Mouse (Mus musculus): ENCODE measurements at regions not wholly inside any gene's neighbourhood (a gene's known extent, or its start where the extent isn't known, plus 50 kb on each side); places are given as distances from the start of the nearest gene placed in this dataset.
"Not testable (repeated sequence)": the region's sequence is repeated elsewhere in the genome, so short reads cannot be mapped to it uniquely, and the experiment has no call there.

DNA sequence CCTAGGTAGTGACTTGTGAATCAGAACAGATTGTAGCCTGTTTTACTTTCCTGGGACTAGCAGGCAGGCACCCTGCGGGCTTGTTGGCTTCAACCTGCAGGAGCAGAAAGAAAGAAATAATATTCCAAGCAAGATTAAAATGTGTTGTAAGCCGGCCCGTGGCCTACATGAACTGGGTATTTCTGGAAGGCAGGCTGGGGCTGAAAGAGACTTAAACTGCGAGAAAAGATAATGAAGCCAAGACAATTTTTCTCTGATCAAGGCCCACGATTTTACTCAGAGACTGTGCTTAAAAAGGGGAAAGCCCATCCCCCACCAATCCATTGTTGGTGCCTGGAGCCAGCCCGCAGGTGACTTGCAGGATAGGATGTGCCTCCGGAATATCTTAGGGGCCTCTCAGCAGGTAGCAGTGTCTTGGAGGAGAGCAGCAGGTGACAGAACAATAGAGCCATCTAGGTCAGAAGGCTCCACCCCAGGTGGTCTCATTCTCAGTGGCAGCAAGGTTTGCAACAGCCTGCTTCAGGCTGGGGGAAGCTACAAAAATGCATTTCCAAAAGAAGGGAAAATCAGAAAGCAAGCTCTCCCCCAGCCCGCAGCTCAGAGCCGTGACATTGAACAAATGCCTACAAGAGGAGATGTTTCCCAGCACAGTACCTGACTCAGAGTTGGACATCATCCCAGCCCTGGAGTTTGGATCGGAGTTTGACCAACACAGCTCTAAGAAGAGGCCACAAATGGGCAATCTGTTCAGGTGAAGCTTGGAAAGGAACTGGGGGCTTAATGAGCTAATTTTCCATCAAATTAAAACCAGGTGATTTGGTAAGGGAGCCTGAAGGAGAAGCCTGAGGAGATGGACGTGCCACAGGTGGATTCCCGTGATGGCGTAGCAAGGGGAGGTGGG, 121.4 kb upstream of the Slc1a3 start:
- DNase-seq: no peak

DNA sequence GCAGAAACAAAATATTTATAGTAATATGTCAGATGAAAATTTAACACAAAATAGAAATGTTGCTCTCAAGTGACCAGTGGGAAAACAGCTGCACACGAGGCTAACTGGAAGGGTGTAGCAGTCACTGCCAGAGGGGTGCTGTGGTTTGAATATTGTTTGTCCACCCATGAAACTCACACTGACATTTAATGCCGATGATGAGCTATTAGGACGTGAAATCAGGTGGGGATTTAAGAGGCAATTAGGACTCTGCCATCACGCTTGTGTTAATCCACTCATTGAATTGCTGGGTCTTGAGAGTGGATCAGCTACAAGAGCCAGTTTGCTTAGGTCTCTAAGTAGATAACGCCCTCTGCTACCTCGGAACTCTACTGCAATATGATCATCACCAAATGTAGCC, 114.3 kb upstream of the Slc1a3 start:
- DNase-seq: no peak

DNA sequence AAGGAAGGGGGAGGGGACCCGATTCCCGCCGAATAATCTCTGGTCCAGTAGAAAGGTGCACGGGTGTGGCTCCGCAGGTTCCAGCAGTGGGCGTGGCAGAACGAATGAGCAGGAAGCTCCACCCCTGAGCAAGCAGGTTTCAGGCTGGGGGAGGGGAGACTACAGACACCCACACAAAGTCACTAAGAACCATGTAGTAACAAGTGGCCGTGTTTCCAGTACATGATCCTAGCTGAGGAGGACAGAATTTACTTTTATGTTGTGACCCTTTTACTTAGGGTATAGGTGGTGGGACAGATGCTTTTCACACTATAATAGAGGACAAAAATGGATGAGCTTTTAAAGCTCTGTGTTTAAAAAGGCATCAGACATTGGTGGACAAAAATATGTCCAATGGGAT, 112.2 kb upstream of the Slc1a3 start:
- not testable (repeated sequence) for DNase-seq

GRCm38 (mm10) chr15:8817542-8817941, 107.0 kb upstream of the Slc1a3 start:
- DNase-seq: no peak

- no peak for DNase-seq
Observed at GRCm38 (mm10) chr15:8816501-8817368, 106.2 kb upstream of the Slc1a3 start.

GRCm38 (mm10) chr15:8815958-8816357, 105.4 kb upstream of the Slc1a3 start:
- no peak for DNase-seq

DNA sequence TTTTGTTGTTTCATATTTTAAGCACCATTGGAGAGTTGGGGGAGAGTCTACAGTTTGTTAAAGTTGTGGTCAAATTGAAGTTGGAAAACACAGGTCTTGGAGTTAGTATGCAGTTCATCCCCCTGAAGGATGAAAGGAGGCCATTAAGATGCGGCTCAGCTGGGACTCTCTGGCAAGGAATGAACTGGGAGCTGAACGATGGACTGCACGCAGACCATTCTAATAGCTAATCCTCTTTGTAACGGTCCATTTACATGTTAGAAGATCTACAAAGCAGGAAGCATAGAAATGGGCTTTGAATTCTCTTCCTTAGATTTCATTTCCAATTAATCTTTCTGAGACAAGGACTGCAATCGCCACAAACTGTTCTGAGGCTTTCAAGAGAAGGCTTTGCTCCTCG, 104.7 kb upstream of the Slc1a3 start:
- peak; percentile 47 for DNase-seq

DNA sequence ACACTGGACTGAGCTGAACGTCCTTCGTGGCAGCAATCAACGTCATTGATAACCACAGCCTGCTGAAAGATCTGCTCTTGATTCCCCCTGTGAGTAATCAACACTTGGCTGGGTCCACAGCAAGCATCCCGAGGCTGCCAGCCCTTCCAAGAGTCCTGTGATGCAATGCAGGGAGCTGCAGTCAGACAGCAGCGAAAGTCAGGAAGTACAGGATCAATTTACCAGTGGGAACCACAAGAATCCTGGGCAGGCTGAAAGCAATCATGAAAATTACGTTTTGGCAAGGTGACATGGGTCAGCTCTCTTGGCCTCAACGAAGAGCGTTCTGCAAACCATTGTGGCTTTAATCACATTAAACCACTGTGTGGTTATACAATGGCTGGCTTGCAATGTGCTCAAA, 95.8 kb upstream of the Slc1a3 start:
- no peak for DNase-seq

DNA sequence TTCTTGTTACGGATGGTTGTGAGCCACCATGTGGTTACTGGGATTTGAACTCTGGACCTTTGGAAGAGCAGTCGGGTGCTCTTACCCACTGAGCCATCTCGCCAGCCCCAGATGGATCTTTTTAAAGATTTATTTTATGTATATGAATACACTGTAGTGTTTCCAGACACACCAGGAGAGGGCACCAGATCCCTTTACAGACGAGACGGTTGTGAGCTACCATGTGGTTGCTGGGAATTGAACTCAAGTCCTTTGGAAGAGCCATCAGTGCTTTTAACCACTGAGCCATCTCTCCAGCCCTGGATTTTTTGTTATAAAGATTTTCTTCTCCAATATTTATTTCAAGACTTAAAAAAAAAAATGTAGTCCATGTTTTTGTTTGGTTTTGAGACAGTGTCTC, 95.0 kb upstream of the Slc1a3 start:
- DNase-seq: not testable (repeated sequence)

- DNase-seq: no peak
Observed at GRCm38 (mm10) chr15:8802058-8802457, 91.5 kb upstream of the Slc1a3 start.

GRCm38 (mm10) chr15:8797015-8797414, 86.5 kb upstream of the Slc1a3 start:
- no peak for DNase-seq

- peak; percentile 28 for DNase-seq
Observed at GRCm38 (mm10) chr15:8792106-8792505, 81.5 kb upstream of the Slc1a3 start.

DNA sequence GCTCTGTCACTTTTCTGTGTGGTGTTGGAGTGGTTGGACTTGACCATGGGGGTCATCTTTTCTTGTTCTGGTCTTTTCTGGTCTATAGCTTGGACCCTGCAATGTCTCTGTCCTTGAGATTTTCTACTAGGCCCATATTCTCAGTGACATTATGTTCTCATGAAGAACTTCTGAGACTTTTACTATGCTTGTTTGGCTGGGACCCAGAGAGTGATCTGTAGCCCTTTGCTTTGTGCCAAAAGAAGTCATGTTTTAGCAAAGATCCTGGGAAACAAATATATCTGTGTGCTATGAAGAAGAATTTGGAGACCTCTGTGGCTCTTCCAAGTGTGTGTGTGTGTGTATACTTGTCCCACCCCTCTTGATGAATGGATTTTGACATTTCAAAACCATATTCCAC, 79.4 kb upstream of the Slc1a3 start:
- DNase-seq: no peak

DNA sequence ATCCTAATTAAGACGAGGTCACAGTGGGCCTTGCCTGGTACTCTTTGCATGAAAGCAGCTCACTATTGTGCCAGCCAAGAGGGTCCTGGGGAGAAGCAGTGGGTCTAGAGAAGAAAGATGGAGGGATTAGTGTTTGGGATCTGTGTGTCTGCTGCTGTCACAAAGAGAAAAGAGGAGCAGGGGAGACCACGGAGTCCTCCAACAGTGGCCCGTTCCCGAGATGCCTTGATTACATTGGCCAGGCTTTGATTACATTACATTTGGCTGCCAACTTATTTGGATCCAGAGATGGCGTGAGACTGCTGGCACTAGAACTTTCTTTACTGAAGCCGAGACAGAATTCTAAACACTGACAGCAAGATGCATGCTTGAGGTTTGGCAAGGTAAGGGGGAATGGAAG, 78.4 kb upstream of the Slc1a3 start:
- DNase-seq: no peak

GRCm38 (mm10) chr15:8785537-8785936, 75.0 kb upstream of the Slc1a3 start:
- DNase-seq: no peak

GRCm38 (mm10) chr15:8783567-8783966, 73.0 kb upstream of the Slc1a3 start:
- DNase-seq: no peak

DNA sequence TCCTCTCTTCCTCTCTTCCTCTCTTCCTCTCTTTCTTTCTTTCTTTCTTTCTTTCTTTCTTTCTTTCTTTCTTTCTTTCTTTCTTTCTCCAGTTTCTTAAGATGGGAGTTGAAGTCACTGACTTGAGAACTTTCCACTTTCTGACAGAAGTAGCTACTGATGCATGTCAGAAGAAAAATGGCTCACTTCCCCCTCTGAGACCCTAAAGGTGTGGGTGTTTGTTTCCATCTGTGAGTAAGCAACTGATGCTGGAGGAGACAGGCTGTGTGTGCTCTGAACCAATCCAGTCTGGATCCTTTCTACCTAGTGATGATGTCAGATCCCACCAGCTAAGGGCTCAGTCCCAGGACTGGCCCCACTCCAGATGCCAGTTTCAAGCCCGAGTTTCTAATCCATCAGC, 72.5 kb upstream of the Slc1a3 start:
- DNase-seq: no peak

- DNase-seq: no peak
Observed at GRCm38 (mm10) chr15:8782131-8782507, 71.6 kb upstream of the Slc1a3 start.

- DNase-seq: peak; percentile 66
Observed at GRCm38 (mm10) chr15:8781159-8782130, 70.9 kb upstream of the Slc1a3 start.

GRCm38 (mm10) chr15:8780371-8780866, 69.9 kb upstream of the Slc1a3 start:
- DNase-seq: no peak

DNA sequence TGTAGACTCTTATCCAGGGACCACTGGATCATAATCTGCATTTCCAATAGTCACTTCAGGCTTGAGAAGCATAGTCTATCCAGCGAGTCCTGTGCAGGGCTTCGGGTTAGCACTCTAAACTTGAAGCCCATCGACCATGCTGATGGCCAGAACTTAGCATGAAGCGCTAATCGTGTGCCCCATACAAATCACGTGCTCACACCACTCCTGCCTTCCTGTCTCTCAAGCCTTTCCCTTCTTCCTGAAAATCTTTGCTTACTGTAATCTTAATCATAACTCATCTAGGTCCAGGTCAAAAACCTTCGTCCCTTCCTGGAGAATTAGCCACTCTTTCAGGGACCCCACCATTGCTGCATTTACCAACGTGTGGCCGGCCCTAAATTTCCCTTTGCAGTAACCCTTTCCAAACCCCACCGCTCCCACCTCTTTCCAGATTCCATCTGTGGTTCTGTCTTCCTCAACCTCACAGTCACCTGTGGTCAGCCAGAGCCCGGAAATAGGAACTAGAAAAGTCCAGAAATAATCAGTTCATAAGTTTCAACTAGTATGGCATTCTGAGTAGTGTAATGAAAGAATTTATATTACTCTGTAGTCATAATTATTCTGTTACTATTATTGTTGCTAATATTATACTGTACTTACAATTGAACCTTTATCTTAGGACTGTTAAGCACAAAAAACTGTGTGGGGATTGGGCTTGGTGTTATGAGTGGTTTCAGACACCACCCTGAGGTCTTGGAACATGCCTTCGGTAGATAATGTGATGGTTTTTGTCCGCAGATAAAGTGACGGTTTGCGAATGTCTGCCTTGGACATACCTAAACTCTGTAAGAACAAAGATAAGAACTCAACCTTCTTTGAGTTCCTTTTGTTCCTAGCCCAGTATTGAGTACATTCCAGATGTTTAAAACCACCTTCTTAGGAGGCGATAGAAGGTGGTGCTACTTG, 57.3 kb upstream of the Slc1a3 start:
- DNase-seq: no peak
